Mouse (Mus musculus): ENCODE measurements at regions not wholly inside any gene's neighbourhood (a gene's known extent, or its start where the extent isn't known, plus 50 kb on each side); places are given as distances from the start of the nearest gene placed in this dataset.

GRCm38 (mm10) chr14:47915621-47916020, 205.0 kb upstream of the Peli2 start:
- no peak for TF ChIP-seq CTCF (IDR thresholded peaks at IDR 0.05; ENCODE audit: extremely low read depth, insufficient read depth, insufficient read length, insufficient replicate concordance)
- TF ChIP-seq POLR2A (IDR thresholded peaks at IDR 0.05; ENCODE audit: low read depth, low read length) = no peak
- no peaks in the 10 kb centered on the region for H3K36me3 ChIP-seq (ENCODE audit: control insufficient read depth, insufficient read depth, low read length)
- H3K27me3 ChIP-seq (ENCODE audit: control insufficient read depth, insufficient read depth, low read length) = no peaks in the 10 kb centered on the region
- no peak overlapping the region for H3K27ac ChIP-seq (ENCODE audit: insufficient read depth, low read length)
- no peak for DNase-seq (ENCODE audit: low read depth in 1 of 2, low spot score in 2 of 2)
- H3K4me3 ChIP-seq (ENCODE audit: extremely low read depth, insufficient read depth, insufficient read length) = no peak overlapping the region
- H3K4me1 ChIP-seq (ENCODE audit: control insufficient read depth, insufficient read depth, insufficient read length) = no peaks in the 10 kb centered on the region
- WGBS = 81% methylated on average over 1 of the region's 1 CpGs

GRCm38 (mm10) chr14:47920638-47921347, 199.8 kb upstream of the Peli2 start:
- Histone ChIP-seq H3K4me1 (ENCODE audit: control insufficient read depth, insufficient read depth, insufficient read length) (no peaks in the 10 kb centered on the region), H3K27me3 (ENCODE audit: control insufficient read depth, insufficient read depth, low read length) (no peaks in the 10 kb centered on the region), H3K36me3 (ENCODE audit: control insufficient read depth, insufficient read depth, low read length) (no peaks in the 10 kb centered on the region), H3K4me3 (ENCODE audit: extremely low read depth, insufficient read depth, insufficient read length) (no peak overlapping the region), H3K27ac (ENCODE audit: insufficient read depth, low read length) (peak overlapping the region; percentile 20; the same call in 1 of the 2 replicates)
- WGBS = 33% methylated on average over 9 of the region's 9 CpGs
- no peak for DNase-seq (ENCODE audit: low read depth in 1 of 2, low spot score in 2 of 2)
- TF ChIP-seq CTCF (IDR thresholded peaks at IDR 0.05; ENCODE audit: extremely low read depth, insufficient read depth, insufficient read length, insufficient replicate concordance) (no peak), POLR2A (IDR thresholded peaks at IDR 0.05; ENCODE audit: low read depth, low read length) (no peak)

- no peak overlapping the region for H3K4me3 ChIP-seq (ENCODE audit: extremely low read depth, insufficient read depth, insufficient read length)
- no peaks in the 10 kb centered on the region for H3K27me3 ChIP-seq (ENCODE audit: control insufficient read depth, insufficient read depth, low read length)
- 84% methylated on average over 10 of the region's 10 CpGs for WGBS
- DNase-seq (ENCODE audit: low read depth in 1 of 2, low spot score in 2 of 2) = no peak
- H3K4me1 ChIP-seq (ENCODE audit: control insufficient read depth, insufficient read depth, insufficient read length) = no peaks in the 10 kb centered on the region
- H3K27ac ChIP-seq (ENCODE audit: insufficient read depth, low read length) = no peak overlapping the region
- H3K36me3 ChIP-seq (ENCODE audit: control insufficient read depth, insufficient read depth, low read length) = no peaks in the 10 kb centered on the region
- TF ChIP-seq CTCF (IDR thresholded peaks at IDR 0.05; ENCODE audit: extremely low read depth, insufficient read depth, insufficient read length, insufficient replicate concordance) (no peak), POLR2A (IDR thresholded peaks at IDR 0.05; ENCODE audit: low read depth, low read length) (no peak)
Observed at GRCm38 (mm10) chr14:47921811-47922277, 198.8 kb upstream of the Peli2 start.

- Histone ChIP-seq H3K27me3 (ENCODE audit: control insufficient read depth, insufficient read depth, low read length) (no peaks in the 10 kb centered on the region), H3K4me1 (ENCODE audit: control insufficient read depth, insufficient read depth, insufficient read length) (no peaks in the 10 kb centered on the region), H3K36me3 (ENCODE audit: control insufficient read depth, insufficient read depth, low read length) (no peaks in the 10 kb centered on the region), H3K4me3 (ENCODE audit: extremely low read depth, insufficient read depth, insufficient read length) (no peak overlapping the region), H3K27ac (ENCODE audit: insufficient read depth, low read length) (no peak overlapping the region)
- TF ChIP-seq POLR2A (IDR thresholded peaks at IDR 0.05; ENCODE audit: low read depth, low read length) = no peak
- TF ChIP-seq CTCF (IDR thresholded peaks at IDR 0.05; ENCODE audit: extremely low read depth, insufficient read depth, insufficient read length, insufficient replicate concordance) = no peak
- DNase-seq (ENCODE audit: low read depth in 1 of 2, low spot score in 2 of 2) = no peak
- 86% methylated on average over 3 of the region's 3 CpGs for WGBS
Observed at GRCm38 (mm10) chr14:47926416-47926815, 194.2 kb upstream of the Peli2 start.

DNA sequence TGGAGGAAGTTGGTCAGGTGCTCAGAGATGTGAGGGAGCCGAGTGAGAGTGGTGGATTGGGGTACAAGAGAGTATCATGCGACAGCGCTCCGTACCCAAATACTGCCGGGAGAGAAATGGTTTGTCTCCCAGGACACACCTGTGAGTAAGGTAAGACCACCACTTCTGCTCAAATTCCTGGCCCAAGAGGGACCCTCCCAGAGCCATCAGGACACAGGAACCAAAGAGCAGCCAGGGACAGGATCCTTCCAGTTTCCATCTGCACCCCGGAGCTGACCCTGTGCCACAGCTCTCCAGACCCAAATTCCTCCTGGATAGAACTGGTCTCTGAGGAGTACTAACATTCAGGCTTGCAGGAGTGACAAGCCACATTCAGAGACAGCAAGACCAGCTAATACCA, 185.2 kb upstream of the Peli2 start:
- TF ChIP-seq POLR2A (IDR thresholded peaks at IDR 0.05; ENCODE audit: low read depth, low read length) (no peak), CTCF (IDR thresholded peaks at IDR 0.05; ENCODE audit: extremely low read depth, insufficient read depth, insufficient read length, insufficient replicate concordance) (no peak)
- 92% methylated on average over 6 of the region's 6 CpGs for WGBS
- Histone ChIP-seq H3K36me3 (ENCODE audit: control insufficient read depth, insufficient read depth, low read length) (no peaks in the 10 kb centered on the region), H3K27me3 (ENCODE audit: control insufficient read depth, insufficient read depth, low read length) (no peaks in the 10 kb centered on the region), H3K4me3 (ENCODE audit: extremely low read depth, insufficient read depth, insufficient read length) (no peak overlapping the region), H3K27ac (ENCODE audit: insufficient read depth, low read length) (no peak overlapping the region), H3K4me1 (ENCODE audit: control insufficient read depth, insufficient read depth, insufficient read length) (no peaks in the 10 kb centered on the region)
- no peak for DNase-seq (ENCODE audit: low read depth in 1 of 2, low spot score in 2 of 2)

GRCm38 (mm10) chr14:47937081-47937651, 183.5 kb upstream of the Peli2 start:
- Histone ChIP-seq H3K36me3 (ENCODE audit: control insufficient read depth, insufficient read depth, low read length) (no peaks in the 10 kb centered on the region), H3K27me3 (ENCODE audit: control insufficient read depth, insufficient read depth, low read length) (no peaks in the 10 kb centered on the region), H3K4me1 (ENCODE audit: control insufficient read depth, insufficient read depth, insufficient read length) (no peaks in the 10 kb centered on the region), H3K4me3 (ENCODE audit: extremely low read depth, insufficient read depth, insufficient read length) (no peak overlapping the region), H3K27ac (ENCODE audit: insufficient read depth, low read length) (no peak overlapping the region)
- DNase-seq (ENCODE audit: low read depth in 1 of 2, low spot score in 2 of 2) = no peak
- TF ChIP-seq POLR2A (IDR thresholded peaks at IDR 0.05; ENCODE audit: low read depth, low read length) = no peak
- no peak for TF ChIP-seq CTCF (IDR thresholded peaks at IDR 0.05; ENCODE audit: extremely low read depth, insufficient read depth, insufficient read length, insufficient replicate concordance)
- WGBS = 21% methylated on average over 7 of the region's 7 CpGs

Measured in spleen, adult 2 months (tissue).